Mouse (Mus musculus) C2C12 (cell line): ENCODE measurements around the gene Aym1.

Source experiments
- CTCF ChIP-seq: IDR thresholded peaks from one replicate; pipeline ENCODE4 v1.5.1; 2011; ENCODE audit not compliant: control insufficient read depth, insufficient read depth, insufficient read length
- MYOD1 ChIP-seq: IDR thresholded peaks from one replicate; pipeline ENCODE4 v1.6.1; 2011; ENCODE audit warnings: low read depth; ENCODE audit not compliant: control insufficient read depth, insufficient read length
- USF1 ChIP-seq: IDR thresholded peaks from one replicate; pipeline ENCODE4 v1.6.1; 2011; ENCODE audit warnings: low read depth, mild to moderate bottlenecking, control low read depth, moderate library complexity

DNA sequence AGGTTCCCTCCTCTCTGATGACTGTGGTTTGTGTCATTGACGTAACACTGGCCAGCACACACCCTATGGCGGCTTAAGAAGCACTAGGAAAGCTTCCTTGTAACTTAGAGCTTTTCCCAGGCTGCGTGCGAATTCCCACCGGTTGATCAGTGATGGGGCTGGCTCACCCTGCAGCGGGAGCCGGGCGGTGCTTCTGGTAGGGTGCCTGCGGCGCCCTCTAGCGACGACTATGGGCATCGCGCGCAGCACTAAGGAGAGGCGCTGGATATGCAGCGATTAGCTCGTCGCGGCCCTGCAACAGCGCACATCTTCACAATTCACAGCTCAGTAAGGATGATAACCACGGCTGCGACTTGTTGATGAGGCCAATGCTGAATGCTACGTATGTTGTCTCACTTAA lies 43.1 kb upstream of the Aym1 start:
- TF ChIP-seq USF1 (no peak), CTCF (no peak), MYOD1 (no peak)
